Mouse (Mus musculus) embryonic facial prominence, embryonic 13.5 days (tissue): Measurements from ENCODE around the gene Trit1. TPM values are rescaled to one million over a fixed set of nuclear protein-coding genes. Genes with fewer than 3 reads are reported as not detected.

Experiments
- ATAC-seq: fragments of 200-750 bp; cut with Nextera tagmentation; 2 replicates; pipeline ENCODE4 v1.8.0; 2017; ENCODE audit warnings: low read depth; ENCODE audit not compliant: insufficient number of reproducible peaks, insufficient read depth, low FRiP score, low TSS enrichment
- H3K27ac ChIP-seq: fragments of 300-500 bp; sonication (generic); 2 replicates; pipeline ENCODE4 v1.5.1; 2015; ENCODE audit warnings: moderate library complexity, mild to moderate bottlenecking, inconsistent platforms
- H3K27me3 ChIP-seq: fragments of 300-500 bp; sonication (generic); 2 replicates; pipeline ENCODE4 v1.6.1; 2015; ENCODE audit warnings: mild to moderate bottlenecking, inconsistent platforms
- H3K36me3 ChIP-seq: fragments of 300-500 bp; sonication (generic); 2 replicates; pipeline ENCODE4 v1.6.1; 2015; ENCODE audit warnings: mild to moderate bottlenecking, inconsistent platforms
- H3K4me1 ChIP-seq: fragments of 300-500 bp; sonication (generic); 2 replicates; pipeline ENCODE4 v1.6.1; 2015; ENCODE audit warnings: inconsistent platforms
- H3K4me2 ChIP-seq: fragments of 300-500 bp; sonication (generic); 2 replicates; pipeline ENCODE4 v1.6.1; 2015; ENCODE audit warnings: moderate library complexity, mild to moderate bottlenecking, inconsistent platforms
- H3K4me3 ChIP-seq: fragments of 300-500 bp; sonication (generic); 2 replicates; pipeline ENCODE4 v1.5.1; 2015; ENCODE audit warnings: mild to moderate bottlenecking, inconsistent platforms
- H3K9ac ChIP-seq: fragments of 300-500 bp; sonication (generic); 2 replicates; pipeline ENCODE4 v1.6.1; 2015; ENCODE audit warnings: mild to moderate bottlenecking, inconsistent platforms
- H3K9me3 ChIP-seq: fragments of 300-500 bp; sonication (generic); 2 replicates; pipeline ENCODE4 v1.6.1; 2016; ENCODE audit warnings: inconsistent platforms
- WGBS: fragments of 180-500 bp; shearing (Covaris S2); methylation state at CpG from one replicate; pipeline ENCODE4 v1.1.7; 2015; ENCODE audit warnings: mixed read lengths; 5-methylcytosine and 5-hydroxymethylcytosine counted together
- polyA plus RNA-seq: library from polyadenylated mRNA; unstranded; fragments of >200 nt; fragmentation: Nextera tagmentation; extraction: Ambion mirVana; gene quantifications from 2 replicates; pipeline ENCODE4 v1.2.1, GENCODE M21; 2015

The Trit1 gene
- polyA plus RNA-seq, 1 experiment from 2014 or later: 19.7 TPM

- H3K9ac ChIP-seq: no peak overlapping the region
- WGBS: 62% methylated on average over 13 of the region's 13 CpGs
- 0 out of 2 replicates have a peak, but pooled peaks cover 3% of the 10 kb centered on the region for H3K4me1 ChIP-seq
- H3K27me3 ChIP-seq: no peaks in the 10 kb centered on the region
- no peaks in the 10 kb centered on the region for H3K36me3 ChIP-seq
- ATAC-seq: no peak
- no peak overlapping the region for H3K4me2 ChIP-seq
- no peaks in the 10 kb centered on the region for H3K9me3 ChIP-seq
- H3K27ac ChIP-seq: no peak overlapping the region
- no peak overlapping the region for H3K4me3 ChIP-seq
These were observed 67.0 kb downstream of the Trit1 start for GRCm38 (mm10) chr4:123083323-123083902.

GRCm38 (mm10) chr4:123085290-123085689 lies 68.9 kb downstream of the Trit1 start:
- Histone ChIP-seq H3K9ac (no peak overlapping the region), H3K4me3 (no peak overlapping the region), H3K4me2 (no peak overlapping the region), H3K27me3 (no peaks in the 10 kb centered on the region), H3K4me1 (0 out of 2 replicates have a peak, but pooled peaks cover 3% of the 10 kb centered on the region), H3K36me3 (no peaks in the 10 kb centered on the region), H3K9me3 (no peaks in the 10 kb centered on the region), H3K27ac (no peak overlapping the region)
- WGBS: 80% methylated on average over 2 of the region's 2 CpGs
- ATAC-seq: no peak

DNA sequence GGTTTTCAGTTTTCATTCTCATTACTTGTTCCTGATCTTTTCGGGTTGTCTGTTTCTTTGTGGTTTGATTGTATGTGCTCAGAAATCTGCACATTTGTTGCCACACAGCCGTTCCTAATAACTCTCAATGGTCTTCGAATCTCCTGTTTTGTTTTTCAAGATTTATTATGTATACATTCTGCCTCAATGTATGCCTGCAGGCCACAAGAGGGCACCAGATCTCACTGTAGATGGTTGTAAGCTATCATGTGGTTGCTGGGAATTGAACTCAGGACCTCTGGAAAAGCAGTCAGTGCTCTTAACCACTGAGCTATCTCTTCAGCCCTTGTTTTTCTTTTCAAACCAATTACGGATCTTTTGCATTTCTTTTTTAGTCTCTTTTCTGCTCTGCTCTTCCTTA lies 70.0 kb downstream of the Trit1 start:
- H3K36me3 ChIP-seq: no peaks in the 10 kb centered on the region
- H3K9me3 ChIP-seq: no peaks in the 10 kb centered on the region
- WGBS: 88% methylated on average over 4 of the region's 4 CpGs
- H3K27ac ChIP-seq: no peak overlapping the region
- H3K4me3 ChIP-seq: no peak overlapping the region
- no peak overlapping the region for H3K9ac ChIP-seq
- no peak for ATAC-seq
- H3K27me3 ChIP-seq: no peaks in the 10 kb centered on the region
- no peak overlapping the region for H3K4me2 ChIP-seq
- no peaks in the 10 kb centered on the region for H3K4me1 ChIP-seq

GRCm38 (mm10) chr4:123092621-123093020 lies 76.2 kb downstream of the Trit1 start:
- Histone ChIP-seq H3K4me2 (no peak overlapping the region), H3K27me3 (no peaks in the 10 kb centered on the region), H3K4me3 (no peak overlapping the region), H3K36me3 (no peaks in the 10 kb centered on the region), H3K9ac (no peak overlapping the region), H3K27ac (0 out of 2 replicates have a peak overlapping the region, but pooled peaks have one; percentile 12), H3K4me1 (peaks cover 10% of the 10 kb centered on the region), H3K9me3 (no peaks in the 10 kb centered on the region)
- WGBS: 61% methylated on average over 5 of the region's 5 CpGs
- ATAC-seq: 0 out of 2 replicates have a peak, but pooled peaks have one; percentile 23

DNA sequence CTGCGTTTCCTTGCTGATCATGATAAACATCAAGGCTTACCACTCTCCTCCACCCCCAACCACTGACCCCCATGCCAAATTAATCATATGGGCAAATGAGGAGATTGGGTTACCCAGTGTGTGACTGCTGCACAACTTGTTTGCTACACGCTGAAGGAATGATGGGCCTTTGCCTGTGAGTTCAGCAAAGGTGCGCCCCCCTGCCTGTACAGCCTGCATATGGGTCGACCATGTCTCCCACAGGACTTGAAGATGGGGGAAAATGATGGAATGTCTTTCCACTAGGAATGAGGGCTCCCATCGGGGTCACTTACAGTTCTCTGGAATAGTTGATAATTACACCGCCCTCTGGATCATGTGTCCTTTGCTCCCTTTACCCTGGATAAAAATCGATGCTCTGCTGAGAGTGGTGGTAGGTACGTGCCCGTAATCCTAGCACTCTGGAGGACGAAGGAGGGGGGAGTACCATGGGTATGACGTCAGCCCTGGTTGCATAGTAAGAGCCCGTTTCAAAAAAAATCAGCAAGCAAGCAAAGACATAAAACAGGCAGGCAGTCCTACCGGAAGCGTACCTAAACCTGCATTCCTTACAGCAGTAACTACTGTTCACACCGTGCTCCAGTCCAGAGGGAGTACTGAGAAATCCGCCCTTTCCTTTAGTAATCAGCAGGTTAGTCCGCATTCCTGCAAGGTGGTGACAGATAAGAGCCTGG lies 76.8 kb downstream of the Trit1 start:
- 37% methylated on average over 17 of the region's 17 CpGs for WGBS
- H3K9me3 ChIP-seq: no peaks in the 10 kb centered on the region
- peaks cover 10% of the 10 kb centered on the region for H3K4me1 ChIP-seq
- no peaks in the 10 kb centered on the region for H3K36me3 ChIP-seq
- H3K27ac ChIP-seq: peak overlapping the region; percentile 33; the same call in 1 of the 2 replicates
- H3K27me3 ChIP-seq: no peaks in the 10 kb centered on the region
- H3K4me3 ChIP-seq: no peak overlapping the region
- H3K9ac ChIP-seq: no peak overlapping the region
- peak overlapping the region; percentile 43 for H3K4me2 ChIP-seq
- peak; percentile 70; the same call in 1 of the 2 replicates for ATAC-seq

- Histone ChIP-seq H3K27ac (peak overlapping the region; percentile 33; the same call in 1 of the 2 replicates), H3K4me2 (peak overlapping the region; percentile 43; the same call in 1 of the 2 replicates), H3K27me3 (no peaks in the 10 kb centered on the region), H3K9ac (no peak overlapping the region), H3K9me3 (no peaks in the 10 kb centered on the region), H3K4me1 (peaks cover 10% of the 10 kb centered on the region), H3K36me3 (no peaks in the 10 kb centered on the region), H3K4me3 (no peak overlapping the region)
- ATAC-seq: peak; percentile 35; the same call in 1 of the 2 replicates
- WGBS: 28% methylated on average over 9 of the region's 9 CpGs
These were observed 77.5 kb downstream of the Trit1 start for GRCm38 (mm10) chr4:123093869-123094268.

Other genes starting within 250 kb of the Trit1 start
- gene Ppt1, start 180.4 kb upstream of the Trit1 start, polyA plus RNA-seq: 79.0 and 81.7 TPM in 2 replicates
- 65.5 and 67.2 TPM in 2 replicates for gene Cap1, start 130.5 kb upstream of the Trit1 start, polyA plus RNA-seq
- gene Mfsd2a, start 55.4 kb upstream of the Trit1 start, polyA plus RNA-seq: 5.1 and 6.6 TPM in 2 replicates
- gene Mycl, start 20.9 kb upstream of the Trit1 start, polyA plus RNA-seq: 29.4 and 33.4 TPM in 2 replicates
- 0.51 and 0.58 TPM in 2 replicates for gene Bmp8b, start 88.6 kb downstream of the Trit1 start, polyA plus RNA-seq
- gene Oxct2b, start 99.7 kb downstream of the Trit1 start, polyA plus RNA-seq: 0.19 TPM in 1 of 2 replicates, not detected in the other
- gene Ppie, start 123.4 kb downstream of the Trit1 start, polyA plus RNA-seq: 113 and 114 TPM in 2 replicates
- gene Hpcal4, start 166.6 kb downstream of the Trit1 start, polyA plus RNA-seq: 0.26 and 0.44 TPM in 2 replicates
- gene Nt5c1a, start 184.9 kb downstream of the Trit1 start, polyA plus RNA-seq: not detected in 2 replicates
- gene Heyl, start 217.0 kb downstream of the Trit1 start, polyA plus RNA-seq: 4.3 and 5.0 TPM in 2 replicates
- 36.8 and 41.2 TPM in 2 replicates for gene Pabpc4, start 245.8 kb downstream of the Trit1 start, polyA plus RNA-seq